ENCODE assay signal across 9 mouse cellular contexts in the genomic region with DNA sequence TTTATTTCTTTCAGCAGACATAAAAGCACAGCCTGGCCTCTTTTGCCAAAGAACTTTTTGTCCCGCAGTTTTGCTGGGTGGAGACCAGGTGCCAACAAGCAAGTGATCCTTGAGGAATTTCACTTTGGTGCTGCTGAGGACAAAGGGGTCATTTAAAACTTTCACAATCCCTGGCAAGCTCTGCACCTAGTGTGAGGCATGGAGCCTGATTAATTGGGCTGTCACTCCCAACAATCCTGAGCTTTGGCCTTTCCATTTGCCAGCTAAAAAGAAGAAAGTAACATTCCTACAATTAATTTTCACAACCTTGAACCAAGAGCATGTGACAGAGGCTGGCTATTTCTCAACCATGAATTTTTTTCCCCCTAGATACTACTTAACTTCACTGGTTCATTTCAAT.
DNase-seq lines count a peak whose midpoint lies in the region; ATAC-seq lines count a peak whose summit lies in the region.
"Had no signal": no experiment of that assay in that cellular context is flagged by ENCODE, and none has a peak within 500 bp of the region (broad histone marks: within the 10 kb centered on the region; RNA-seq: fewer than 3 reads in every experiment).

No protein-coding gene starts in this region.

- DNase-seq in testis, postnatal 14 days (ENCODE audit: low spot score) = peak; percentile 54
- DNase-seq in testis, postnatal 10 days (ENCODE audit: low spot score) = no peak
- DNase-seq in kidney, adult 8-10 months = peak; percentile 49 to 70
- DNase-seq in thymus, postnatal 0 days (ENCODE audit: low spot score) = no peak
- DNase-seq in liver = no peak
- no peak for DNase-seq in right cerebral cortex, adult 2 months (ENCODE audit: low spot score in 2 of 2)
- DNase-seq: liver, embryonic 13.5 days had no signal

- no peak overlapping the region for H3K27ac ChIP-seq in forebrain, embryonic 16.5 days (ENCODE audit: low read length)
- H3K27ac ChIP-seq in forebrain, embryonic 15.5 days (replicated peaks) = no peak overlapping the region
- H3K27ac ChIP-seq: liver, embryonic 13.5 days had no signal

- no peak overlapping the region for H3K9ac ChIP-seq in forebrain, embryonic 16.5 days (replicated peaks; ENCODE audit: low read depth, low read length)
- no peak overlapping the region for H3K9ac ChIP-seq in forebrain, embryonic 15.5 days (replicated peaks)
- H3K9ac ChIP-seq: liver, embryonic 13.5 days had no signal

- no peaks in the 10 kb centered on the region for H3K9me3 ChIP-seq in forebrain, embryonic 16.5 days (ENCODE audit: control insufficient read depth, low read length)
- H3K9me3 ChIP-seq in forebrain, embryonic 15.5 days = no peaks in the 10 kb centered on the region
- H3K9me3 ChIP-seq: liver, embryonic 13.5 days had no signal

- 0% methylated on average over 1 of the region's 1 CpGs for WGBS in forebrain, embryonic 16.5 days
- 3% methylated on average over 1 of the region's 1 CpGs for WGBS in forebrain, embryonic 15.5 days

- no peaks in the 10 kb centered on the region for H3K27me3 ChIP-seq in forebrain, embryonic 16.5 days (replicated peaks; ENCODE audit: control insufficient read depth, insufficient read depth, low read length)
- no peaks in the 10 kb centered on the region for H3K27me3 ChIP-seq in forebrain, embryonic 15.5 days
- H3K27me3 ChIP-seq: liver, embryonic 13.5 days had no signal

- H3K4me3 ChIP-seq in forebrain, embryonic 16.5 days (replicated peaks; ENCODE audit: low read length) = no peak overlapping the region
- no peak overlapping the region for H3K4me3 ChIP-seq in forebrain, embryonic 15.5 days
- H3K4me3 ChIP-seq: liver, embryonic 13.5 days had no signal

- no peaks in the 10 kb centered on the region for H3K36me3 ChIP-seq in forebrain, embryonic 16.5 days (ENCODE audit: control insufficient read depth, insufficient read depth)
- no peaks in the 10 kb centered on the region for H3K36me3 ChIP-seq in forebrain, embryonic 15.5 days
- H3K36me3 ChIP-seq: liver, embryonic 13.5 days had no signal

- no peaks in the 10 kb centered on the region for H3K4me1 ChIP-seq in forebrain, embryonic 16.5 days (replicated peaks; ENCODE audit: control insufficient read depth, insufficient read depth, low read length)
- H3K4me1 ChIP-seq in forebrain, embryonic 15.5 days = 0 out of 2 replicates have a peak, but pooled peaks cover 4% of the 10 kb centered on the region
- H3K4me1 ChIP-seq: liver, embryonic 13.5 days had no signal

- peak; percentile 54; the same call in 1 of the 2 replicates for ATAC-seq in forebrain, embryonic 16.5 days
- no peak for ATAC-seq in forebrain, embryonic 15.5 days (replicated peaks)

- no peak overlapping the region for H3K4me2 ChIP-seq in forebrain, embryonic 16.5 days (ENCODE audit: low read length)
- H3K4me2 ChIP-seq in forebrain, embryonic 15.5 days (replicated peaks) = no peak overlapping the region
- H3K4me2 ChIP-seq: liver, embryonic 13.5 days had no signal

Comparison
In these comparisons a context has a peak if more than half of its experiments do, and no peak if none do; other contexts are left out.
1. DNase-seq: peak in testis, postnatal 14 days (single experiment) and kidney, adult 8-10 months (2 of 2); none in testis, postnatal 10 days (single experiment), thymus, postnatal 0 days (single experiment), liver (single experiment) and right cerebral cortex, adult 2 months (0 of 2).